Mouse (Mus musculus) T-cell, adult 2 months (primary cell): ENCODE data around the gene Ulk4.

Experiments used
- DNase-seq: peaks from one replicate; pipeline ENCODE4 v3.0.0; 2022; ENCODE audit warnings: low spot score

Ulk4 gene

DNA sequence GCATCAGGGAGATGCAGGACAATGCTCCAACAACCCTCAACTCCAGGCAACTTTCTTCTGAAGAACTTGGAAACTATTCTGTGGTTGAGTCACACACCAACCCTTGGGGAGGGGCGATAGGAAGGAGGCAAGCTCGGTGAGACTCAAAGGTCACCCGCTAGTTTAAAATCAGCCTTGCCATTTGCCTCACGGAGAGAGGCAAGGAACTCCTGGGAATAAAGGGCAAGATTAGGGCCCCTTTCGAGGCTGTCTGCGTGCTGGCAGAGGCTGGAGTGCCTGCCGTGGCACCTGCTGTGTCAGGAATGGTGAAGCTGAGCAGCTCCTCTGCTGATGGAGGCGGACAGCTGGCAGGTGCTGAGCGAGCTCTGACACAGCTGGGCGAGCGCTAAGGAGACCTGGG is 169.9 kb downstream of the Ulk4 start:
- no peak for DNase-seq

DNA sequence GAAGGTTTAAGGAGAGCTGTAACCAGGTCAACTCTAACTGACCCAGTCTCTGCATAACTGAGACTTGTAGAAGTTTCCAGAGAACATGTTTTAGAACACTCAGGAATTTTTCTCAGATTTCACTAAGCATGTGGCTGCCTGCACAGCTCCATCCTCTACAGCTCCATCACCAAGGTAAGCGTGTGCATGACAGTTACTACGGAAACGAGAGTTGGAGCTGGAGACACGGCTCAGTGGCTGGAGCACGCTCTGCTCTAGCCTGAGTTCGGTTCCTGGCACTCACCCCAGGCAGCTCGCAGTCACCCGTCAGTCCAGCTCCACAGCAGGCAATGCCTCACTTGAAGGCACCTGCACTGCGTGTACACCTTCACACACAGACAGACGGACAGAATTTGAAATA is 175.5 kb downstream of the Ulk4 start:
- no peak for DNase-seq

DNA sequence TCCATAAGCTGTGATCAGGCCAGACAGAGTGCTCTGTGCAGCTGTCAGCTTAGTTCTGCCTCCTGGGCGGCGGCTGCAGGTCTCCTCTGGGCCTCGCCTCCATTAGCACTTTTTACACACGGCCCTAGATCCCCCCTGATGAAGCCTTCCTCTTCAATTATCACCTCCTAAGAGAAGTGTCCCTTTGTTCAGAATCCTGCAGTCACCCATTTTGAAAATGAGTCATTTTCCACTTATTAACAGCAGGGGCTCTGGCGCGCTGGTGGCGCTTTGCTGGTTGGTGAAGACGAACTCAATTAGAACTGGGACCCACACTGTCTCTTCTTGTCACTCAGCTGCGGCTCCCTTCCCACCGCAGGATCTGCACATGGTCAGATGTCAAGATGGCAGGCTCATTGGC is 177.5 kb downstream of the Ulk4 start:
- DNase-seq, result no peak

DNA sequence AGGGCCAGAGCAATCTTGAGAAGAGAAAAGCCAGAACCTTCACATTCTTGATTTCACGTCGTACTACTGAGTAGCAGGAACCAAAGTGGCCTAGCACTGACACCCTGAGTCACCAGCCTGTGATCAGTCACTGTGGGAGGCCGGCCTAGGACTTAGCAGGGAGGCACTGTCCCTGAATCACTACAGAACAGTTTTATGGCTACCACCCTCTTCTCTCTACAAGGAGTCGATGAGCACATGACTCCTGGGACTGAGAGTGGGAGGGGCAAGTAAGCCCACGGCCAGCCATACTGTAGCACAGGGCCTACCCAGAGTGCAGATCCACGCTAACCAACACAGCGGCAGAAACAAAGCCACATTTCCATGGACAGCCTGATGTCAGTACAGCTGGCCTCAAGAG is 183.2 kb downstream of the Ulk4 start:
- no peak for DNase-seq

DNA sequence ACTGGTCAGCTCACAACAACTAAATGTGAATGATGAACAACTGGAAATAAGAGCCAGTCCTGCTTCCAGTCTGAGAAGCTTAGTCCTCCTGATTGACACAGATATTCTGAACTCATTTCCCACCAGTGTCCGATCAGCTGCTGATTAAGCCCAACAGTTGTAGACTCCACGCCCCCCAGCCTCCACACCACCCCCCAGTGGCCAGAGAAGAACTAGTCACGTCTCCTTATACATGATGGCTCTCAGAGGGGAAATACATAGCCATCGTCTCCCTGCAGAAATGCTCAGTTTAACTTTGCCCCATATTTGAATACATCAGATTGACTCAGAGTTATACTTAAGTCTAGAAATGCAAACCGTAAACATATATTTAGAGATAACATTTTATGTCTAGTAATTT is 184.4 kb downstream of the Ulk4 start:
- DNase-seq, result no peak

DNA sequence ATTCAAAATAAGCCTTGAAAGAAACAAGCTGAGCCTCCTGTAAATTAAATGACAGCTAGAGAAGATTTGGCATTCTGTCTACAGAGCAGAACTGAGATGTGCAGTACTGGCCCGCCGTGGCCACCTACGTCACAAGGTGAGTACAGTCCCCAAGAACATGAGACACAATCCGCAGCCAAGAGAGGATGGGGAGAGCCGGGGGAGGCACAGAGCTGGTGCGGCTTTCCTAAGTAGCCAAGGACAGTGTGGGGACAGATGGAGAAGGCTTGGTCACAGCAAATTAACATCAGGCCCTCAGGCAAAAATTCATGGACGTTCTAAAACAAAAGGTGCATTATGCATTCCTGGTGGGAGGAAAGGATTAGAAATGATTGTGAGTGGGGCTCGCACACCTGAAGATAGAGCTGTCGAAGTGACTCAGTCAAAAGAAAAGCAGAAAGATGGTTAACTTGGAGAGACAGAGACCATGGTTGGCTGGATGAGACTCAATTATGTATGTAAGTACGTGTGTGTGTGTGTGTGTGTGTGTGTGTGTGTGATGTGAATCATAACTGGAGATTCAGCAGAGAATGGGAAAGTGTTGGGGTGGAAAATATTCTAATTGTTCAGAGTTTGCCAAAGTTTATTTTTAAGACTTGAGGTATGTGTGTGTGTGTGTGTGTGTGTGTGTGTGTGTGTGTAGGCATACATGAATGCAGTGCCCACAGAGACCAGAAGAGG is 185.8 kb downstream of the Ulk4 start:
- no peak for DNase-seq

DNA sequence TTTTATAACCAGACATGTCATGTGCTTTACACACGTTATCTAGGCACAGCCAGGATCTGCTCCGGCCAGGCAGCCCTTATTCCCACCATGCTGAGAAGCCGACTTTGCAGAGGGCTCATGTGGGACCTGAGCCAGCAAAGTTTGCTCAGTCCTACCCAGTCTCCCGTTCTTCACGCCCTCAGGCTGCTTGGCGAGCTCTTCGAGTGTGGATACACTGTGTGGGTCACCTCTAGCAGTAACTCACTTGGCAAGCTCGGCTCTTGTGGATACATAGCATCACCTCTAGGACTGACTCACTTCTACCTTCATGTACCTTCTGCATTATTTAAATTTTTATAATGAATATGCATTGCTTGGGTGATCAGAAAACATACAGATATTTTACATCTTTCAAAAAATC is 189.3 kb downstream of the Ulk4 start:
- DNase-seq, result no peak

DNA sequence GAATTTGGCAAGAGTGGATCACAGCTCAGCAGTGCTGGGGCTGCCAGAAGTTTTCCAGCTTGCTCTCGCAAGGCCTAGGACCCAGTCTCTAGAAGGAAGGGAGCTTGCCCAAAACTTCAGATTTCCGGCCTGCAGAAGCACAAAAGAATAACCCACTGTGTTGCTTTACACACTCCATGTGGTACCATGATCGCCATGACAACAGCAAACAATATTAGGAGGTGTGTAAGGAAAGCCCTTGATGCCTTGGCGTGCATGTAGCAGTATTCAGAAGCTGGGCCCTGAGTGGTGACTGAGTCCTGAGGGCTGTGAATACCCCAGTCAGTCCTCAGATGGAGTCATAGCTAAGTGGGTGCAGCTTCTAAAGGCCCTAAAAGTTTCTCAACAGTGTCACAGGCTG is 192.8 kb downstream of the Ulk4 start:
- DNase-seq, result no peak

DNA sequence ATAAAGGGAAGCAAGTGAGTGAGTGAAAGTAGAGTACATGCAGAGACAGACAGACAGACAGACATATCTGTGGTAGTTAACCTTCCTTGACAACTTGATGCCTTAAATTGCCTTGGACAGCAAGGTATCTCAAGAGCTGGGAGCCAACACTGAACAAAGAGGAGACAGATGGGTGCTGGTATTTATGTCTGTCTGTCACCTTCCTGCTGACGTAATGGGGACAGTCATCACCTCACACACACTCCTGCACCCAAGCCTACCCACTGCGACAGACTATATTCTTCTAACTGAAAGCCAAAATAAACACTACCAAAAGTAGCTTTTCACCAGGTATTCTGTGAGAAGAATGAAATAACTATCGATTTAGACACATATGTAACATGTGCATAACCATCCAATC is 196.2 kb downstream of the Ulk4 start:
- DNase-seq, result no peak

DNA sequence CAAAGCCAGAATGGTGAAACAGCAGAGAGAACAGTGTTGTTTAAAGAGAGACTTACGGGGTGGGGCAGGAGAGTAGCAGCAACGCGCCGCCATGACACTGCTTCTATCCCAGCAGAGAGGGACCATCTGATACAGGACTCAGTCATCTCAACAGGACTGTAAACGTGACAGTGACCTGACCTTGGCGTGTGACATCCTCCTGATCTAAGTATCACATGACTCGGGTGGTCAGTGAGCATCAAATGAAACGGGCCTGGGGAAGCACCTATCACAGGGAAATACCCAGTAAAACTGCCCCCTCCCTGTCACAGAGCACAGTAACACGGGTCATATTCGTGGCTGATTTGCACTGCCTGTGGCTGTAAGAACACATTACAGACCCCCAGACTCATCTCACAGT is 196.6 kb downstream of the Ulk4 start:
- no peak for DNase-seq

DNA sequence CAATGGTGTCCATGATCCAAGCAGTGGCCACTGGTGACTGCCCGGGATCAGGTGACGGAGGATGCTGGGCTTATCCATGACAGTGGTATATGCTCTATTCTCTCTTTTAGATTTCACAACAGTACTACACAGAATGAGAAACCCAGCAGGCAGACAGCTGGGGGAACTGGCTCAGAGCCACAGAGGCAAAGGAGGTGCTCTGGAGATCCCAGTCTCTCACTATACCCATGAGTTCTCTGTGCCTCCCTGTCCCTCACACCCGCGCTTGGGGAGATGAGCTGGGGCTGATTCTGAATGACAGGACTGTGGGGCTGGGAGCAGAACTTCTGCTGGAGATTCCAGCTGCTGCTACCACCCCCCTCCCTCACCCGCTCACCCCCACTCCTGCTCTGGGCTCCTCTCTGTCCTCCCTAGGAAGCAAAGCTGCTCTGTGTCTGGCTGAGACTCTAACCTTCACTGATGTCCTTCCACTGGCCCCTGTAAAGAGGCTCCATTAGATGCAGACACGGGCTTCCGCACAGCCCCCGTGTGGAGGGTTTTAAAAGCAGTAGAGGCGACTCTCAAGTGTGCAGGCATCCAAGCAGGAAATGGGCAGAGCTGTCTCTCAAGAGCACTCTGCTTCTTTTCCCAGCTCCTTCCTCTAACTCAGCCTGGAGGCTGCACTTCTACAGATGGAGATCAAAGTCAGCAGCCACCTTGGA is 197.5 kb downstream of the Ulk4 start:
- DNase-seq, result no peak

DNA sequence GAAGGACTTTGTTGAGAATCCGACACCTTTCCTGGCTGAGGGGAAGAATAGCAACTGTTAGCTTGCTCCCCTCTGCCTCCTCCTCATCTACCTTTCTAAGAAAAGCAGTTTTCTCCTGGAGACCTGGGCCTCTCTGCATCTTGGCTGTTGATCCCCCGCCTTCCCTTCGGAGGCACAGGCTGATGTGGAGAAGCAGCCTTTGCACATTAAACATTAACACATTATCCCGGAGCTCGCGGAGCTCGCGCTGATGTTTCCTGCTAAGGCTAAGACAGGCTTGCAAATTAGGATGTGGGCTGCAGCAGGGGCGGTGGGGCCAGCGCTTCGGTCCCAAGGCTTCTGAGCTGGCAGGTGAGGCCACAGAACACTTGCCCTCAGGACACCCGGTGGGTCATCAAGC is 200.7 kb downstream of the Ulk4 start:
- no peak for DNase-seq

DNA sequence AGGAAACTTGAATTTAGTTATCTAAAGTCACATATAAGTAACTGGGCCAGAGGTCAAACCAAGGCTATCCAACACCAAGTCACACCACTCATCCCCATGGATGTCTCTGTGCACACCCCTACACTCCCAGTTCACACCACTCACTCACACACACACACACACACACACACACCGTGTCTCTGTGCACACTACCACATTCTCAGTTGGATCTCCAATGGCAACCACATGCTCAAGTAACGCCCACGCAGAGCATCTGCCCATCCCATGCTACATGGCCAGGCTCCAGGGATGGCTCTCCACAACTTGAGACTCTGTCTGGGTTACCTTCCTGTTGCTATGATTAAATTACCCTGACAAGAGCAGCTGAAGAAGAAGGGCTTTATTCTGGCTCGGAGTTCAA is 201.8 kb downstream of the Ulk4 start:
- no peak for DNase-seq

DNA sequence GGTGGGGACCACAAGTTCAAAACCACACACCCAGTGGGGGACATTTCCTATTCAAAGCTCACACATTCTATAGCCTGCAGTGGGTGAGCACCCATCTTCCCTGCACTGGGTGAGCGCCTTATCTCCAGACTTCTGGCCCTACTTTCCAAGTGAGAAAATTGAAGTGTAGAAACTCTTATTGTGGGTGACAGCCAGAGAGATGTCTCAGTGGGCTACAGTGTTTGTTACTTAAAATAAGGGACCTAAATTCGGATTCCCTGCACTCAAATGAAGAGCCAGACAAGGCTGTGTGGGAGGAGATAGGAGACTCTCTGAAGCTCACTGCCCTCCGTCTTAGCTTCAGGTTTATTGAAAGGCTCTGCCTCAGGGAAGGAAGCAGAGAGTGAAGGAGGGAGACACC is 202.3 kb downstream of the Ulk4 start:
- no peak for DNase-seq

DNA sequence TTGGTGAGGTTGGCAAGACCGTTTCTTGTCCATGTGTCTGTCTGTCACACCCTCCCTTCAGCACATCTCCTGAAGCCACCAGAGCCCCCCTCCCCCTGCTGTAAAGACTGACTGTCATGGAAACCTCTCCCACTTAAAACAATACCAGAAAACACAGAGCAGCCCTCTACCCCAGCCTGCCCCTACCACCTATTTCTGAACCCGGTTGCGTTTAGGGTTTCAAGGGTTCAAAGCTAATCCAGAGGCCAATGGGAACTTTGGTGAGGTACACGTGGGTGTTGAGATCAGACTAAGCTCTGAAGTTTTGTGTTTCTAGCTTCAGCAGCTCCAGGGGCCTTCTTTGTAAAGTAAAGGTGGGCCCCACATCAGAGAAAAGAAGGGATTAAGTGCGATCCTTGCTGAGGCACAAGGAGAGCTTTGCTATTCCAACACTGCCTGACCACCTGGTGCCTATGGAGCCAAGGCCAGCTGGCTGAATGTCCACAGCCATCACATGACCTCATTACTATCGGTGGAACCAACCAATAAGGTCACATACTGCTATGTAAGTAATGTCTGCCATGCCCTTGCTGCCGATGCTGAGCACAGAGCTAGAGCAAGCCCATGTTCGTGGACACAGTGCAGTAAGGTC is 204.8 kb downstream of the Ulk4 start:
- DNase-seq, result no peak

DNA sequence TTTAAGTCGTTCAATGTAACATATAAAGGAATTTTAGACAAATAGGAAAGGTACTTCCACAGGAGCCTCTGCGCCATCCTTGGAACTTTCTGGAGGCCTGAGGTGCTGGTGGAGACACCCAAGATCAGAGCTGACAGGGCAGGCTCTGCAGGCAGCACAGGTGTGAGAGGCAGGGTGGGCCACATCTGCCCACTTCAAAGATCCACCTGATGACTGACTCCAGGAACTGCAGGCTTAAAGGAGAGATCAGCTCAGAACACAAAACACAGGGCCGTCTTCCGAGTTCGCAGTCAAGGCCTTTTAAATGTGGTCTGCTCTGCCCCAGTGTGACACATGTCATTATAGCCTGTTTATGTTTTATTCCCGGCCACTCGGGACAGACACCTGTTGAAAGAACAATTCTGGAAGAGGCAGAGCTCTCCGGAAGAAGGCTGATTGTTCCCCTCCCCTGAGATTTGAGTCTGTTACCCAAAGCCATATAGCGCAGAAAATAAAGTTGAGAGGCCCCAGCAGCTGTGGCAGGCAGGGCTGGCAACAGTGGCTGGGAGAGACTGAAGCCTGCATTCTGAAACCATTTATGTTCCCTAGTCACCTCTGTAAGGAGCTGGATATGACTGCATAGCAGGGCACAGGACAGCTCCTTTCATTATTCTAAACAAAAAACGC is 205.4 kb downstream of the Ulk4 start:
- DNase-seq, result no peak

DNA sequence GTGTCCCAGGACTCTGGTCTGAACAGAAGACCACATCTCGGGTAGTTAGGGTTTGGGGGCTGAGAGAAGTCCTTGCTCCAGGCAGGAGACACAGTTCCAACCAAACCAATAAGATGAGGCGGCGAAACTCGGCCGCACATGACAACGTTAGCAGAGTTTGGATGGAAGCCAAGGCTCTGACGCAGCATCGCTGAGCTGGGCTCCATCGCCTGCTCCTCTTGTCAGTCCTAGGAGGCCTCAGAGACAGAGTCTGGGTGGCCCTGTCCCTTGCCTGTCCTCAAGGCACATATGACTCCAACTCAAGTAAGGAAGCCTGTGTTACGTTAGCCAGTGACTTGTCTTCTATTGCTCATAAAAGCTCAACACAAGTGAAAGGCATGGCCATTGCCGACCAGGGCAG is 205.9 kb downstream of the Ulk4 start:
- no peak for DNase-seq

DNA sequence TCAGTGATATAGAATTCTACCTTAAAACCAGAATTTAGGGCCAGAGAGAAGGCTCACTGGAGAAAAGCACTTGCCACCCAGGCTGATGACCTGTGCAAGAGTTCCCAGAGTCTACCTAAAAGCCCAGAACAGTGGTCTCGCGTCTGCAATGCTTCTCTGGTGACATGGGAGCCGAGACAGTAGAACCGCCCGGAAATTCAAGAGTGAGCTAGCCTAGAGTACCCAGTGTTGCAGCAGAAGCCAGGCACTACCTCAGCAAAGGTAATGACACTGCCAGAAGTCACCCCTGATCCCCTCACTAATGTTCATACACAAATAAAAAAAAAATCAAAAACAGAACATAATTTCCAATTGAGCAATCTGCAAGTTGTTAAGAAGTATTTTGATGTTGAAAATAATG is 208.9 kb downstream of the Ulk4 start:
- DNase-seq, result no peak

DNA sequence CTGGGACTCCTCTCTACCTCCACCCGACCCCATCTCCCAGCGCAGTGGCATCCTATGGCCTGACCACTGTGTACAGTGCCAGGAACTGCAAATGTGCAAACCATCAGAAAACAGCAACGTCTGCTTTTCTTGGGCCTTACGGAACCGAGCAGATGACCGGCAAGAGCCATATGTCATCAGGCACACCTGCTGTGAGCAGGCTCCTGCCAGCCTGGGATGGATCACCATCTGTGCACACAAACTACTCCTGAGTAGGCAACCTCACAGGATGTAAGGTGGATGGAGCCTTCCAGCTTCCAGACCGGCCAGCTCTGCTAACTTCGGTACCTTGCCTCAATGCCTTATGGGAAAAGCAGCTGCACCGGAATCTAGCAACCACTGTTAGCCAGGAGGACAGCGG is 210.0 kb downstream of the Ulk4 start:
- no peak for DNase-seq

DNA sequence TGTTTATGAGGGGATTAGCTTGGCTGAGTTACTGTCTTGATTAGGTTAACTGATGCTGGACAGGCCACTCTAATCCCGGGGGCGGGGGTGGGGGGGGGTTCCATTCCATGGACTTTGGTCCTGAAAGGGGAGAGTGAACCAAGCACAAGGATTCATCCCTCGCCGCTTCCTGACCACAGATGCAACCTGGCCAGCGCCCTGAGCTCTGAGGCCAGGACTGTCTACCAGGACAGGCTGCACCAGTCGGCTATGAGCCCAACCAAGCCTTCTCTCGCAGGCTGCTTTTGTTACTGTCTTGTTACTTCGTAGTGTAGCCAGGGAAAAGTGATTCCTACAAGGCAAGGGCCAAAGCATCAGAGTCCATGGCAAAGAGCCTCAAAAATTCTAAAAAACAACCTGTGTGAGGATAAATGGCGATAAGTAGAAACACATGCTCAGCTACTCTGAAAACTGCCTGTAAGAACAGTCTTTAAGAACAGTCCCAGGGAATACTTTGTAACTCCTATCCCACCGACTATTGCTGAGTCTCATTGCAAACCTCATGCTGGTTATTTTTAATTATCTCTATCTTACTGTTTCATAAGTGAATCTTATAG is 211.5 kb downstream of the Ulk4 start:
- no peak for DNase-seq

DNA sequence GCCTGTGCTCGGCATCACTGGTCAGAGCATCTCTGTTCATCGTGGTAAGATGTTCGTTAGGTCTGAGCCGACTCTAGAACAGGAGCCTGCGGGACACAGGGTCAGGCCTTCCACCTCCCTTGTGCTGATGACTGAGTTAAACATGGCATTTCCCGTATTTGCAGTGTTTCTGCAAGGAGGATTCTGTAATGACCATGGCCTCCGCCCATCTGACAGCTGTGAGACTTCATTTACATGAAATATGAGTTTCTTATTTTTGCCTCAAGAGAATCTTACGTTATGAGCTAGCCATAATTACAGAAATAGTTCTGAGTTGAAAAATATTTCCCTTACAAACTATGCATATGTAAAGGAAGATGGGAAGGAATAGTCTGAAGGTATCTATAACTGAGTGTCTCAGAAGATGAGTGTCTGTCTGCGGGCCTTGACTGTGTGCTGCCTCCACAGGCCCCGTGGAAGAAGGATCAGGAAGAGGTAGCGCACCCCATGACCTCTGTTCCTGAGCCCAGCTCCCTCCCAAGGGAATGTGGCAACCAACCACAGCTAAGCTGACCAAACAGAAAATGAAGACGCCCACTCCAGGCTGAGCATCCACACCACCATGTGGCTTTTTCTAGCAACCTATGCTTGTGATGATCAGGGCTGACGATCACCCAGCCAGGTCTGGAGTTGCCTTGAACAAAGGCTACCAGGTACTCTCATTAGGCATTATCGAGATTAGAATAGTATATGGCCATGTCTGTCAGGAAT is 212.2 kb downstream of the Ulk4 start:
- DNase-seq, result no peak

DNA sequence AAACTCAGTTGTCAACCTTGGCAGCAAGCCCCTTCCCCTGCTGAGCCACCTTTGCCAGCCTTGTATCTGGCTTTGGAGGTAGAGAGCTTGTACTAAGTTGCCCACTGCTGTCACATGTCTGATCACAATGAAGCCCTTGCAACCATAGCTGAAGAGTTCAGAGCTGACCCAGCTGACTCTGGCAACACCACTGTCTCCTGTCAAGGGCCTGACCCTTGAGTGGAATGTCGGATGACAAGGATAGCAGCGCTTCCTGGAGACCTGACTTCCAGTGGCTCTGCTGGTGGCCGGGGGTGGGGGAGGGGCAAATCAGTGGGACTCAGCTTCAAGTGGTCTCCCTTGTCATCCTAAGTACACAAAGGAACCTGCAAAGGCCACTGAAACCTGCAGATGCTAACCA is 214.3 kb downstream of the Ulk4 start:
- DNase-seq, result no peak
